Mouse (Mus musculus) testis, adult 2 months (tissue): ENCODE data around the gene Pou5f1.

ENCODE experiments used
- CTCF ChIP-seq: fragments of 200-500 bp; IDR thresholded peaks from 2 replicates; pipeline ENCODE4 v1.5.1; 2012; ENCODE audit warnings: low read depth, mild to moderate bottlenecking, inconsistent platforms, low read length, moderate library complexity; ENCODE audit not compliant: control insufficient read depth, insufficient read depth, insufficient replicate concordance
- POLR2A ChIP-seq: fragments of 200-500 bp; IDR thresholded peaks from 2 replicates; pipeline ENCODE4 v1.6.1; 2012; ENCODE audit warnings: low read depth, mild to moderate bottlenecking, inconsistent platforms, low read length, moderate library complexity; ENCODE audit not compliant: control insufficient read depth

GRCm38 (mm10) chr17:35557351-35557750 is 51.5 kb downstream of the Pou5f1 start:
- TF ChIP-seq POLR2A (no peak), CTCF (no peak)
